1 mouse cellular context compared by ENCODE assay signal in the genomic region with DNA sequence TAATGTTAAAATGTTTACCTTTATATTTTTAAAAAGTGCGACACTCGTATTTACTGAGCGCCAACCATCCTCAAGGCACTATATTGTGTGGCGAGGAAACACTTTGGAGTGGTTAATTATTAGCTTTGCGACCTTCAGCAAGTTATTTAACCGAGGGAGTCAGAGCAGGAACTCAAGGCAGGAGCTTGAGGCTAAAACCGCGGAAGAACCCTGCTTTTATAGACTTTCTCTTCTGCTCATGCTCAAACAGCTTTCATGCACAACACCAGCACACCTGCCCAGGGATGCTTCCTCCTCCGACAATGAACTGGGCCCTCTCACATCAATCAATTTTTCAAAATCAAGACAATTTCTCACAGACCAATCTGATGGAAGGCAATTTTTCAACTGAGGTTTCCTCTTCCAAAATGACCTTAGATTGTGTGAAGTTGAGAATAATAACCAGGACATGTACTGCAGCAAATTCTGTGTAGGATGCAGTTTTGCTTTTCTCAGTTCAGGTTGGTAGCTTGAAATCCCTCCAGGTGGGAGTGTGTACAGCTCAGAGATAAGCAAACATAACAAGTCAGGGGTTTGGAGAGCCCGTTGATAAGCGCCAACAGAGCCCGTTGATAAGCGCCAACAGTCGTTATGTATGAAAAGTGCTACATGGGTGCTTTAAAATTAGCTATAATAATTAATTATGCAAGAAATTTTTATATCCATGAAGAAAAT.
A peak's percentile ranks its signal among the peaks of the same experiment; 100 is the strongest.
TF ChIP-seq lines count a peak whose summit lies in the region.

No protein-coding gene starts in this region.

TF ChIP-seq in MEL, 35 proteins besides CTCF, POLR2A, EP300 and RAD21 (continued from another document):
- TF ChIP-seq E2F4 (IDR thresholded peaks at IDR 0.05; ENCODE audit: borderline replicate concordance, low read depth, low read length) (no peak; the same call in 1 of the 2 replicates), POLR2AphosphoS5 (IDR thresholded peaks at IDR 0.05; ENCODE audit: borderline replicate concordance, low read depth, low read length) (no peak), CHD1 (IDR thresholded peaks at IDR 0.05; ENCODE audit: low read depth, low read length) (peak; percentile 84), TBP (IDR thresholded peaks at IDR 0.05; ENCODE audit: low read depth, low read length) (peak; percentile 9; the same call in 1 of the 2 replicates), ZKSCAN1 (IDR thresholded peaks at IDR 0.05; ENCODE audit: low read depth, low read length) (no peak), TAL1 (IDR thresholded peaks at IDR 0.05; ENCODE audit: low read length) (no peak), MAFK (IDR thresholded peaks at IDR 0.05; ENCODE audit: borderline replicate concordance, low read depth, low read length) (peak; percentile 28; the same call in 1 of the 2 replicates), GABPA (IDR thresholded peaks at IDR 0.05; ENCODE audit: low read depth, low read length) (no peak), KAT2A (conservative IDR thresholded peaks at IDR 0.05; ENCODE audit: low read depth, low read length) (no peak), NELFE (IDR thresholded peaks at IDR 0.05; ENCODE audit: low read depth, low read length) (peak; percentile 22; the same call in 1 of the 2 replicates)
